Mouse (Mus musculus): ENCODE measurements around the gene Gtf2ird1.

Gtf2ird1 gene

GRCm38 (mm10) chr5:134444473-134444872, 12.0 kb downstream of the Gtf2ird1 start:
- DNase-seq (ENCODE audit: low spot score): peak; percentile 23

DNA sequence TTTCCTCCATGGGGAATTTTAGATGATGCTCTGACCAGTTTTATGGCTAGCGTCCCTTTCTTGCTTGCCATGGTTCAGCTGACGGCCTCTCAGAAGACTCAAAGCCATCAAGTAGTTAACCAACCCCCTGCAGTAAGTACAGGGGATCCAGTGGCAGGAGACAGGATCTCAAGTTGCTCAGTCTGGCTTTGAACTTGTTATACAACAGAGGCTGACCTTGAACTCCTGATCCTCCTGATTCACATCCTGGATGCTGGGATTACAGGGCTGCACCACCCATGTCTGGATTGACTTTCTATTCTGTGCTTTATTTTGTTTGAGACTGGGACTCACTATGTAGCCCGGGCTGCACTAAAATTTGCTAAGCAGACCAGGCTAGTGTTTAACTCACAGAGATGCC, 14.4 kb downstream of the Gtf2ird1 start:
- DNase-seq (ENCODE audit: low spot score): no peak

DNA sequence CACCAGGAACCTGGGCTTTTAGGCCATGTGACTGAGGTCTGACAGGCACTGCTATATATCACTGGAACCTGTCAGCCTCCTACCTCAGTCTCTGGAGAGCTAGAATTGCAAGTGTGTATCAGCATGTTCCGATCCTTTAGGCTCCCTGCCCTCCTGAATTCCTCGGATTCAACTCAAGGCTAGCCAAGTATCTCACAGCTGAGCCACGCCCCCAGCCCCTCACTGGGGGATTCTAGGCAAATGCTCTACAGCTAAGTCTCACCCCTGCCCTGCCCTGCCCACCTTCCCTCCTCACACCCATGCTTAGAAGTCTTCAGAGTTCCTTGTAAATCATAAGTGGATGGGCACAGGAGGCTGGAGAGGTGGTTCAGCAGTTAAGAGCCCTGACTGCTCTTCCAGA, 15.4 kb downstream of the Gtf2ird1 start:
- no peak for DNase-seq (ENCODE audit: low spot score)

DNA sequence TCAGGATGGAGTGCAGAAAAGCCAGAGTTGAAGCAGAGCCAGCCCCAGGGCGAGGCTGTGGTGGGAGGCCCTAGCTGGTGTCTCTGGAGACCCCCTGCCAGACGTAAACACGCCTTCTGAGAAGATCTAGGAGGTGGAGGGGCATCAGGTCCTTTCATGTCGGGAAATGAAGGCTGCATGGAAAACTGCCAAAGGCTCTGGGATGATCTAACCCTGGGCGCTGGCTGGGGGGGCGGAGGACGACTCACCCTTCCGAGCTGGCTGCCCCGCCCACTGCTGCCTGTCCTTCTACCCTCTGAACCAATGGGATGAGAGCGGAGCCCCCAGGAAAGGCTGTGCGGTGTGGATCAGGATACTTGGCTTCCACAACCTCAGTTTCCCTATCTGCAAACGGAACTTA, 16.4 kb downstream of the Gtf2ird1 start:
- peak; percentile 63 for DNase-seq (ENCODE audit: low spot score)

DNA sequence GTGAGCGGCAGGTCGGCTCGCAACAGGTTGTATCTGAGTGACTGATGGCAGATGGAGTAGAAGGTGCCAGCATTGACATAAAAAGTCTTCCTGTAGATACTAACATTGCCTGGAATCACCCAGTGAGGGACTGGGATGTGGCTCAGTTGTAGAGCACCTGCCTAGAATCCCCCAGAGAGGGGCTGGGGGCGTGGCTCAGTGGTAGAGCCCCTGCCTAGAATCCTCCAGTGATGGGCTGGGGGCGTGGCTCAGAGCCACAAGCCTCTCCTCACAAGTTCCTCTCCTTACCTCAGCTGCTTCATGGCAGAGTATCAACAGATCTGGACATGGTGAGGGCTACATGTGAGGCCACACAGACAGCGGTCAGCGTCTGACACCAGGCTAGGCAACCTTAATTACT, 17.0 kb downstream of the Gtf2ird1 start:
- DNase-seq (ENCODE audit: low spot score): no peak

DNA sequence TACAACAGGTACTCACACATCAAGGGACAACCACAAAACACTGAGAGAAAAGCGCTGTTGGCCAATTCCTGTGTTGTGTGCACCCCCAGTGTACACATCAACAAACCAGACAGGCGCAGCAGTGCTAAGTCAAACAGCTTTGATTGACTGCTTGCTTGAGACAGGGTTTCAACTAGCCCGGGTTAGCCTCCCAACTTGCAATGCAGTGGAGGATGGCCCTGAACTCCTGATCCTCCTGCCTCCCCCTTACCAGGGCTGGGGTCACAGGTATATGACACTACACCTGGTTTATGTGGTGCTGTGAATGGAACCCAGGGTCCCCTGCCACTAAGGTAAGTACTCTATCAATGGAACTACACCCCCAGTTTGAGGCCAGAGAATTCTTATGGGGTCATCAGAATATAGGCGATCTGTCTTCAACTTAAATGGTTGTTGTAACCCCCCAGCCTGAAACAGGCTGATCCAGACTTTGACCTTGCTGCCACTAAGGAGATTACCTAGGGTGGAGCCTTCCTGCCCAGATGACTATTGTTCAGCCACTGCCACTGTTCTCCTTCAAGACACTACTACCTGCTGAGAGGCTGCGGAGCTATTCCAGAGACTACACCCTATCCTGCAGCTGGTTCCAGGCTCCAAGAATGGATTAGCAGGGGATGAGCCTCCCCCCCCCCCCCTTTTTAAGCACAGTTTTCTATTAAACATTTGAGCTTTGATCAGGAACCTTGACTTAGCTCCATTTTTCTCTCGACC, 17.7 kb downstream of the Gtf2ird1 start:
- DNase-seq (ENCODE audit: low spot score): no peak

DNA sequence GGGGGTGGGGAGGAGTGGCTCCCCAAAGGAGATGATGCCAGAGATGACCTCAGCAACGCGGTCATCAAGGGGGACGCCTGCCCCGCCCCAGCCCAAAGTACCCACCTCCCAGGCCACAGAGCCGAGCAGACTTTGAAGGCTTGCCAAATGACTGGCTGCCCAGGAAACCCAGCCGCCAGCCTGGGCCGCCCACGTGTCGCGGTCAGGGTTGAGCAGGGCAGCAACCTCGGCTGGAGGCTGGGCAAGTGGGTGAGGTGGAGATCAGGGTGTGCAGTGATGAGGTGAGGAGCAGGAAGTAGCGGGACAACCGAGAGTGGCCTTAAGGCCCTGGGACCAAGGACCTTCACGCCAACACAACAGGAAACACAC, 19.1 kb downstream of the Gtf2ird1 start:
- DNase-seq (ENCODE audit: low spot score): peak; percentile 47

GRCm38 (mm10) chr5:134436782-134437458, 19.6 kb downstream of the Gtf2ird1 start:
- DNase-seq (ENCODE audit: low spot score): no peak

- peak; percentile 5 for DNase-seq (ENCODE audit: low spot score)
Observed at GRCm38 (mm10) chr5:134435836-134436331, 20.6 kb downstream of the Gtf2ird1 start.

DNA sequence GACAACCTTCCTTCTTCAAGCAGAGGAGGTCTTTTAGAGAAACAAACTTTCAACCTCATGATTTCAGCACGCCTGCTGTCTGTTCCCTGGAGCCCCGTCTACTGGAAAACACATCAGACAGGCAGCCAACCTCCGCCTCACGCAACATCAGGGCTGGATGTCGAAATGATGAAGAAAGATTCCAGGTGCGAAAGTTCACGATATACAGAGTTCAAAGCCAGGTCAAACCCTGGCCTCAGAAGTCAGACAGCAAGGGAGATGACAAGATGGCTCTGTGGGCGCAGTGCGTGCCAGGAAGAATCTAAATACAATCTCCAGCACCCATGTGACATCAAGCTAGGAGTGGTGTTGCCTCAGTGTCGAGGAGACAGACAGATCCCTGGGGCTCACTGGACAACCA, 23.4 kb downstream of the Gtf2ird1 start:
- DNase-seq (ENCODE audit: low spot score): no peak

GRCm38 (mm10) chr5:134430087-134430486, 26.4 kb downstream of the Gtf2ird1 start:
- no peak for DNase-seq (ENCODE audit: low spot score)

GRCm38 (mm10) chr5:134427664-134428063, 28.9 kb downstream of the Gtf2ird1 start:
- DNase-seq (ENCODE audit: low spot score): no peak

GRCm38 (mm10) chr5:134425601-134426000, 30.9 kb downstream of the Gtf2ird1 start:
- no peak for DNase-seq (ENCODE audit: low spot score)

- DNase-seq (ENCODE audit: low spot score): peak; percentile 66
Observed at GRCm38 (mm10) chr5:134423930-134424329, 32.6 kb downstream of the Gtf2ird1 start.

DNA sequence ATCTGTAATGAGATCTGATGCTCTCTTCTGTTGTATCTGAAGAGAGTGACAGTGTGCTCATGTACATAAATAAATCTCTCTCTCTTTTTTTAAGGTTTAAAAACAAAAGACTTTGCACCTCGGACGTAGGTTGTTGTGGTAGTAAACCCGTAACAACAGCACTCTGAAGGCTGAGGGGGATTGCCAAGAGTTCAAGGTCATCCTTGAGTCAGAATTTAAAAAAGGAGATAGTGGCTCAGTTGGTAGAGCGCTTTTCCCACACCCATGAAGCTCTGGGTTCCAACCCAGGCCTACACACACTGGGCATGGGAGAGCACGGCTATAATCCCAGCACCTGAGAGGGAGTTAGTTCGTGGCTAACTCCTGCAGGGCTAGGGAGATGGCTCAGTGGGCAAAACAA, 33.1 kb downstream of the Gtf2ird1 start:
- no peak for DNase-seq (ENCODE audit: low spot score)

- no peak for DNase-seq (ENCODE audit: low spot score)
Observed at GRCm38 (mm10) chr5:134422265-134422925, 34.1 kb downstream of the Gtf2ird1 start.

- no peak for DNase-seq (ENCODE audit: low spot score)
Observed at GRCm38 (mm10) chr5:134421061-134421460, 35.5 kb downstream of the Gtf2ird1 start.

DNA sequence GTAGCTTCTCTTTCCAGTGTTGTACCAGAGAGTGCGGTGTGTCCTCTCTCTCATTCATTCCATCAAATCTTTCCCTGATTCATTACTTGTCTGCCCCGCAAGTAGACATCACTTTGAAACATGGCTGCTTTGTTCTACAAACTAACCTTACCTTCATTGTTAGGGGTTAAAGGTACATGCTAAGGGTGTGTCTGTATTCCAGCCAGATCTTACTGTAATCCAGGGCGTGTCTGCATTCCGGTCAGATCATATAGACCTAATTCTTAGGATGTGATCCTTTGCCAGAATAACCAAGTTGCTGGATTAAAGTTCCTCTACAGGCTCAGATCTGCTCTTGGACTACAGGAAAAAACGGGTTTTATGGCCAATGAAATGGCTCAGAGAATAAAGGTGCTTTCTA, 36.8 kb downstream of the Gtf2ird1 start:
- no peak for DNase-seq (ENCODE audit: low spot score)

DNA sequence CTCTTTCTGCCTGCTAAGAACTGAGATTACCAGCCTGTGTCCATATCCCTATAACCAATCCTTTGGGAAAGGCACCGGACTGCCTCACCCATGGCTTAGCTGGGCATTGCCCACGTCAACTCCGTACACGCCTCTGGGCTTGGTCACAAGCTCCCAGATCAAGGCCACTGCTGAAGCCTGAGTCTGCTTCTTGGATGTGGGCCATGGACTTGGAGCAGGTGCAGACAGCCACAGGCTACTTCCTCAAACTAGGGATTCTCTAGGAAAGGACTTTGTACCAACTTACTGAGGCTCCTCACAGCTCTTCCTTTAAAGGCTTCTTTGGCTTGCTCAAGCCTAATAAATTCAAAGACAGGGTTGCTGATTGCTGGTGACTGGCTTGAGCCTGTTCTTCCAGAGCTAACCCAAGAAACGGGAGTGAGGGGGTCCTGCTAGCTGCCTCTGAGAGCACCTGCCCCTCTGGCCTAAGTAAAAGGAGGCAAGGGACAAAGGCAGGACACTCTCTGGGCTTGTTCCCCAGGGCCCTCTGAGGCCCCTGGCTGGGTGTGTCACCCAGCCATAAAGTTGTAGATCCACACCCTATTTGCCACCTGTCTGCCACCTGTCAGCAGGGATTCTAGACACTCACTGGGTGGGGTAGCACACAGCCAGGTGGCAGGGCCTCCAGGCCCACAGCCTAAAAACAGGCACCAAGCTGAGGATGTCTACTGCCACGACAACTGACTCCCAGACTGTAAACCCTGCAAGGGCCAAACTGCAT, 38.0 kb downstream of the Gtf2ird1 start:
- no peak for DNase-seq (ENCODE audit: low spot score)

GRCm38 (mm10) chr5:134412341-134412740, 44.2 kb downstream of the Gtf2ird1 start:
- DNase-seq (ENCODE audit: low spot score): no peak

DNA sequence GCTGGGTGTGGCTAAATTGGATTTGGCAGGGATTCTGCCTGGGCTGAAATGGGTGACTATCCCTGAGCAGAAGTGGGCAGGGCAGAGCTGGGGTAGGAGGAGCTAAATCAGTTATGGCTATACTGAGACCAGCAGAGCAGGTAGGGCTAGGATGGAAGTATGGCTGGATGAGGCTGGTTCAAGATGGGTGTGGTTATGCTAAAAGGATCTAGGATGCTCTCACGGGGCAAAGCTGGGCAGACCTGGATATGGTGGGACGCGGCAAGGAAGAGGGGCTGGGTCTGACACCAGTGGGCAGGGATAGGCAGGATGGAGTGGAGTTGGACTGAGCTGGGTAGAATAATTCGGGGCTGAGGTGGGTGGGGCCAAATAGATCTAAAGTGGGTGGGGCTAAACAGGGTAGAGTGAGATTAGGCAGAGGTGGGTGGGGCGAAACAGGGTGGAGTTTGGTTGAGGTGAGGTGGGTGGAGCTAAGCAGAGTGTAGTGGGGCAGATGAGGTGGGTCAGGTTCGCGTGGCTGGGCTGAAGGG, 46.1 kb downstream of the Gtf2ird1 start:
- DNase-seq (ENCODE audit: low spot score): no peak

All from urinary bladder, postnatal 14 days (tissue).